ENCODE assay signal across 8 mouse cellular contexts in the genomic region with DNA sequence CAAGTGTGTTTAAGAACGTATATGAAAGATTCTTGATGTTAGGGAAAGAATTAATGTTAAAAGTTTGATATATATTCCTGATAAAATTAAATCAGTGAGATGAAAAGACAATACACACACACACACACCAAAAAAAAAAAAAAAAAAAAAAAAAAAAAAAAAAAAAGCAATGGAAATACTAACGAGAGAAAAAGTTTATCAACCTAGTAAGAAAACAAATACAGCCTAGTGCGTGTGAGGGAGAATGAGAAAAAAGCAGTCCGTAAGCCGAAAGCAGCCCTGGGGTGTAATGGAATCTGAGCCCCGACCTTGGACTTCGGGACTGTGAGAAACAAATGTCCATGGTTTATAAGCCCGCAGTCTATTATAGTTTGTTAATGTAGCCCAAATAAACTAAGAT. TPM values are rescaled to one million over a fixed set of nuclear protein-coding genes. Genes with fewer than 3 reads are reported as not detected.
DNase-seq lines count a peak whose midpoint lies in the region; ATAC-seq and TF ChIP-seq lines count a peak whose summit lies in the region.

No protein-coding gene starts in this region.

- no peak overlapping the region for H3K9ac ChIP-seq in embryonic facial prominence, embryonic 11.5 days (replicated peaks; ENCODE audit: low read length)
- no peak overlapping the region; the same call in 1 of the 2 replicates for H3K9ac ChIP-seq in forebrain, embryonic 14.5 days (ENCODE audit: low read length)
- H3K9ac ChIP-seq in liver, postnatal 0 days (replicated peaks): no peak overlapping the region
- no peak overlapping the region for H3K9ac ChIP-seq in heart, embryonic 11.5 days (ENCODE audit: low read depth, low read length)

- H3K36me3 ChIP-seq in embryonic facial prominence, embryonic 11.5 days (replicated peaks; ENCODE audit: control insufficient read depth, insufficient read depth, low read depth, low read length): no peaks in the 10 kb centered on the region
- no peaks in the 10 kb centered on the region for H3K36me3 ChIP-seq in forebrain, embryonic 14.5 days (ENCODE audit: control insufficient read depth, insufficient read depth, low read length)
- H3K36me3 ChIP-seq in liver, postnatal 0 days (replicated peaks; ENCODE audit: insufficient read depth, low read length): 0 out of 2 replicates have a peak, but pooled peaks cover 2% of the 10 kb centered on the region
- H3K36me3 ChIP-seq in heart, embryonic 11.5 days (ENCODE audit: control insufficient read depth, insufficient read depth, low read length): no peaks in the 10 kb centered on the region

- H3K4me1 ChIP-seq in embryonic facial prominence, embryonic 11.5 days (ENCODE audit: control insufficient read depth, insufficient read depth, low read length): no peaks in the 10 kb centered on the region
- 0 out of 2 replicates have a peak, but pooled peaks cover 2% of the 10 kb centered on the region for H3K4me1 ChIP-seq in forebrain, embryonic 14.5 days (ENCODE audit: control insufficient read depth, insufficient read depth, low read length)
- peaks cover 11% of the 10 kb centered on the region for H3K4me1 ChIP-seq in liver, postnatal 0 days (ENCODE audit: insufficient read depth)
- peaks cover 10% of the 10 kb centered on the region for H3K4me1 ChIP-seq in heart, embryonic 11.5 days (ENCODE audit: control insufficient read depth, insufficient read depth, low read length)

- no peak overlapping the region for H3K4me2 ChIP-seq in embryonic facial prominence, embryonic 11.5 days (ENCODE audit: low read depth, low read length)
- peak overlapping the region; percentile 84 for H3K4me2 ChIP-seq in forebrain, embryonic 14.5 days (ENCODE audit: low read length)
- peak overlapping the region; percentile 88; the same call in 1 of the 2 replicates for H3K4me2 ChIP-seq in liver, postnatal 0 days (ENCODE audit: low read depth, low read length)
- no peak overlapping the region; the same call in 1 of the 2 replicates for H3K4me2 ChIP-seq in heart, embryonic 11.5 days

- no peak overlapping the region for H3K27ac ChIP-seq in embryonic facial prominence, embryonic 11.5 days (replicated peaks; ENCODE audit: low read depth, low read length)
- no peak overlapping the region for H3K27ac ChIP-seq in forebrain, embryonic 14.5 days (ENCODE audit: low read depth, low read length)
- H3K27ac ChIP-seq in liver, postnatal 0 days (ENCODE audit: low read depth): no peak overlapping the region
- H3K27ac ChIP-seq in heart, embryonic 11.5 days (ENCODE audit: low read depth, low read length): no peak overlapping the region

- no peak for TF ChIP-seq CTCF in liver, postnatal 0 days (IDR thresholded peaks at IDR 0.05; ENCODE audit: low read depth)

- peak overlapping the region; percentile 80; the same call in 1 of the 2 replicates for H3K4me3 ChIP-seq in embryonic facial prominence, embryonic 11.5 days (ENCODE audit: low read depth, low read length)
- H3K4me3 ChIP-seq in forebrain, embryonic 14.5 days (ENCODE audit: low read depth, low read length): no peak overlapping the region
- no peak overlapping the region for H3K4me3 ChIP-seq in liver, postnatal 0 days (ENCODE audit: low read depth, low read length)
- H3K4me3 ChIP-seq in heart, embryonic 11.5 days (ENCODE audit: low read depth, low read length): no peak overlapping the region

- no peaks in the 10 kb centered on the region for H3K27me3 ChIP-seq in embryonic facial prominence, embryonic 11.5 days (ENCODE audit: control insufficient read depth, insufficient read depth, low read length)
- H3K27me3 ChIP-seq in forebrain, embryonic 14.5 days (replicated peaks; ENCODE audit: control insufficient read depth, insufficient read depth, low read length): no peaks in the 10 kb centered on the region
- no peaks in the 10 kb centered on the region for H3K27me3 ChIP-seq in liver, postnatal 0 days (ENCODE audit: insufficient read depth, low read length)
- no peaks in the 10 kb centered on the region for H3K27me3 ChIP-seq in heart, embryonic 11.5 days (ENCODE audit: control insufficient read depth, insufficient read depth, low read length)

- WGBS in embryonic facial prominence, embryonic 11.5 days: 68% methylated on average over 8 of the region's 8 CpGs
- 79% methylated on average over 8 of the region's 8 CpGs for WGBS in forebrain, embryonic 14.5 days
- 61% methylated on average over 8 of the region's 8 CpGs for WGBS in liver, postnatal 0 days (ENCODE audit: insufficient replicate concordance)
- 70% methylated on average over 8 of the region's 8 CpGs for WGBS in heart, embryonic 11.5 days (ENCODE audit: insufficient replicate concordance)

- no peaks in the 10 kb centered on the region for H3K9me3 ChIP-seq in embryonic facial prominence, embryonic 11.5 days (replicated peaks; ENCODE audit: control insufficient read depth, low read length)
- no peaks in the 10 kb centered on the region for H3K9me3 ChIP-seq in forebrain, embryonic 14.5 days (replicated peaks; ENCODE audit: control insufficient read depth, low read length)
- no peaks in the 10 kb centered on the region for H3K9me3 ChIP-seq in liver, postnatal 0 days (ENCODE audit: low read length)
- H3K9me3 ChIP-seq in heart, embryonic 11.5 days (replicated peaks; ENCODE audit: control insufficient read depth, low read length): no peaks in the 10 kb centered on the region

- no peak for ATAC-seq in embryonic facial prominence, embryonic 11.5 days (replicated peaks; ENCODE audit: insufficient number of reproducible peaks, low FRiP score, low TSS enrichment, low read depth)
- ATAC-seq in forebrain, embryonic 14.5 days: peak; percentile 1; the same call in 1 of the 2 replicates
- ATAC-seq in liver, postnatal 0 days: no peak
- ATAC-seq in heart, embryonic 11.5 days (replicated peaks; ENCODE audit: insufficient number of reproducible peaks, low FRiP score, low TSS enrichment): no peak

- DNase-seq in layer of hippocampus, adult 9-11 months: peak; percentile 1
- DNase-seq in layer of hippocampus, postnatal 14 days (ENCODE audit: low spot score in 2 of 2): no peak
- DNase-seq in embryonic facial prominence, embryonic 11.5 days (ENCODE audit: low spot score): no peak
- no peak for DNase-seq in forebrain, embryonic 14.5 days (ENCODE audit: low spot score)
- no peak for DNase-seq in liver, postnatal 0 days
- no peak for DNase-seq in gastrocnemius, adult 8-10 months (ENCODE audit: low spot score in 2 of 2)
- DNase-seq in retina, postnatal 1 day: no peak

- no peak for TF ChIP-seq EP300 in liver, postnatal 0 days (IDR thresholded peaks at IDR 0.05; ENCODE audit: low read depth)

RNA-seq across cellular contexts. Expression of a gene that starts 23.2 kb away (rescaled TPM):
- 10 to 100 TPM in 1 of 2 experiments, 1 to 10 TPM in 1; 7.8 to 11.6 TPM for total RNA-seq in layer of hippocampus, postnatal 14 days (2021)
- polyA plus RNA-seq in embryonic facial prominence, embryonic 11.5 days (2014; fragmentation: Nextera tagmentation; extraction: Ambion mirVana): 7.9 and 10.6 TPM in 2 replicates
- polyA plus RNA-seq in forebrain, embryonic 14.5 days (2014; fragmentation: Nextera tagmentation; extraction: Ambion mirVana): 4.0 and 7.2 TPM in 2 replicates
- polyA plus RNA-seq in liver, postnatal 0 days (2015; fragmentation: Nextera tagmentation; extraction: Ambion mirVana): 8.9 and 9.2 TPM in 2 replicates
- total RNA-seq in gastrocnemius, adult 8-10 months (2022): 1 to 10 TPM; 4.9 to 6.7 (median 5.4) TPM
- polyA plus RNA-seq in heart, embryonic 11.5 days (2014; fragmentation: Nextera tagmentation; extraction: Ambion mirVana): 14.4 and 15.4 TPM in 2 replicates

RNA-seq across cellular contexts. Expression of a gene that starts 54.7 kb away (rescaled TPM):
- total RNA-seq in layer of hippocampus, postnatal 14 days (2021): 10 to 100 TPM; 22.8 to 23.5 TPM
- polyA plus RNA-seq in embryonic facial prominence, embryonic 11.5 days (2014; fragmentation: Nextera tagmentation; extraction: Ambion mirVana): 25.6 and 28.3 TPM in 2 replicates
- 17.7 and 20.2 TPM in 2 replicates for polyA plus RNA-seq in forebrain, embryonic 14.5 days (2014; fragmentation: Nextera tagmentation; extraction: Ambion mirVana)
- polyA plus RNA-seq in liver, postnatal 0 days (2015; fragmentation: Nextera tagmentation; extraction: Ambion mirVana): 0.25 and 0.31 TPM in 2 replicates
- 1 to 10 TPM in 2 of 4 experiments, under 1 TPM in 2; 0.56 to 1.1 (median 0.97) TPM for total RNA-seq in gastrocnemius, adult 8-10 months (2022)
- 8.9 and 9.0 TPM in 2 replicates for polyA plus RNA-seq in heart, embryonic 11.5 days (2014; fragmentation: Nextera tagmentation; extraction: Ambion mirVana)

Comparison
In these comparisons a context has a peak if more than half of its experiments do, and no peak if none do; other contexts are left out.
1. H3K4me2 ChIP-seq: peak in forebrain, embryonic 14.5 days (single experiment) and liver, postnatal 0 days (single experiment); none in embryonic facial prominence, embryonic 11.5 days (single experiment) and heart, embryonic 11.5 days (single experiment).